Mouse (Mus musculus) ZHBTc4 (cell line): Measurements from ENCODE around the gene Wfdc2.
"Not testable (repeated sequence)": the region's sequence is repeated elsewhere in the genome, so short reads cannot be mapped to it uniquely, and the experiment has no call there.

Experiments
- DNase-seq: peaks from one replicate; pipeline ENCODE4 v3.0.0-alpha.2; 2011; ENCODE audit warnings: low read depth, low spot score

The Wfdc2 gene

DNA sequence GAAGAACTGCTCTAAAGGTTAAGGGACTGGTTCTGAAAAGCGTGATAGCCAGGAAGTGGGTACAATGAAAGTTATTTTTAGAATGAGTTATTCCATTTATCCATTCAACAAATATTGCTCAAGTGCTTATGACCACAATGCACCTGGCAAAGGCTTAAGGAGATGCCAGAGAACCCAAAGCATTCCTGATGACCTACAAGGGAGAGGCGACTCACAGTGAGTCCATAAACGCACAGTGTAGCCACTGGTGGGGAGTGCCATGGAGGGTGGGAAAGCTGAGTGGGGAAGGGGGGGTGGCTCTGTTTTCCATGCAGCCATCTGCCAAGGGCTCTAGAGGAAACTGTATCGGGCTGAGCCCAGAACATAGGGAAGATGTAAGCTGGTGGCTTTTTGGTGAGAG, 12.9 kb upstream of the Wfdc2 start:
- no peak for DNase-seq

GRCm38 (mm10) chr2:164549963-164550894, 12.0 kb upstream of the Wfdc2 start:
- peak; percentile 40 for DNase-seq

DNA sequence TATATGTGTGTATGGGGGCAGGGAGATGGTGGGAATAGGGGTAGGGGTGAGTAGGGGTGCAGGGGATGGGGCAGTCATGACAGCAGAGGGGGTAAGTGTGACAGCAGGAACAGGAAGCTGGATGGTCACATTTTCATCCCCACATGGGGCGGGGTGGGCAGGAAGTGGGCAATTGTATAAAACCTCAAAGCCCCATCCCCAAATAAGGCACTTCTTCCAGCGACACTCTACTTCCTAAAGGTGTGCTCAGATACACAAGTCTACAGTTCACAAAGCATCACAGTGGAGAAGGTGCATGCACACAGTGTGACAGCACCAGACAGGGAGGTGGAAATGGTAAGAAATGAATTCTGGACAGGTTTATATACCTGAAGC, 11.3 kb upstream of the Wfdc2 start:
- no peak for DNase-seq

DNA sequence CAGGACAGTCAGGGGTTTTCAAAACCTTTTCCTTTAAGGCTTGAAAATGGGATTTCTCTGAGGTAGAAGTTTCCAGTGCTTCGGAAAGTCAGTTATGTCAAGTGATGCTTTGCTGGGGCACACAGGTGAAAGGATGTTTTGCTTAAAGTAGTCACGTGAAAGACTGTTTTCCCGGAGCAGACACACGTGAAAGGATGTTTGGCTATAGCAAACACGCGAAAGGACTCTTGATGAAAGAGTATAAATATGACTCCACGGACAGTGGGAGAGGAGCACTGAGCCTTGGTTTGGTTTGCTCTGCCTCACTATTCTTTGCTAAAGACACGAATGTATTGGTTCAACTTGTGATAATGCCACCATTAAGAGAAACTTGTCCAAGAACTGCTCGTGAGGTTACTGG, 10.7 kb upstream of the Wfdc2 start:
- DNase-seq: no peak

GRCm38 (mm10) chr2:164558426-164558825, 3.8 kb upstream of the Wfdc2 start:
- DNase-seq: no peak

DNA sequence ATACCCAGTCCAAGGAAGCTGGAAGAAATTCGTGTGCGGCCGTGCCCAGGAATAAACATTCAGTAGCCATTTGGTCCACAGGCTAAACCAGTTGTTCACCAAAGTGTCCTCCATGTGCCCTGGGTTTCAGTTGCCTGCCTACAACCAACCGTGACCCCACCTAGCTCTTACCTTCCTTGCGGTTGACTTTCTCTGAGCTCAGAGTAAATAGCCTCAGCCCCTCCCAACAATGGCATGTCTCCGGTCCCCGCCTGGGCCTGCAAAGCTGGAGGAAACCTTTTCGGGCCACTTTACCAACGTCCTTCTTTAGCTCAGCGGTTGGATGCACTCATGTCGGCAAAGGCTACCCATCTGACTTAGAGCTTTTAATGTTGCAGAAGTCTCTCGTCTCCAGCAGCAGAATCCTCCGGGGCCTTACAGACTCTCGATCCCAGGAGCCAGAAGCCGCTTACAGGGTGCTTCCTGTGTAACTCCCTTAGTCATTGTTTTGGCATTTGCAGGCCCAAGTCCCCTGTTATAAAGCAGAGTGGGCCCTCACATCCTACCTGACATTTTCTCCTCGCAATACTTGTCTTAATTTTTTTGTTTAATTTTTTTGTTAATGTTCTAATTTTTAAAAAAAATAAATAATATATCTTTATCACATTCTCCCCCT, 3.1 kb upstream of the Wfdc2 start:
- DNase-seq: peak; percentile 69

DNA sequence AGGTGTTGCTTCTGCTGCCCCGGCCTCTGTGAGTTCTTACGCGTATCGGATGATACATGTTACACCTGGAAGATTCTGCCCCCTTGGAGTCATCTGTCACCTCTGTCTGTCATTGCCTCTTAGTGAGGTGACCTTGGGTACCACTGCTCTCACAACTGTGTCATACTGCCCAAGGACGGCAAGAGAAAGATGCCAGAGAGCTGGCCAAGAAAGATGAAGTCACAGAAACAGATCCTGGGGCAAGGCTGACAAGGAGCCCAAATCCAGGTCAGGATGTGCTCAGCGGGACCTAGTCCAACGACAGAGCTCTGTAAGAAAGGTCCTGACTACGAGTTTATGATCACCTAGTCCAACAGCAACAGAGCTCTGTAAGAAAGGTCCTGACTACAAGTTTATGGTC, 2.1 kb upstream of the Wfdc2 start:
- no peak for DNase-seq

DNA sequence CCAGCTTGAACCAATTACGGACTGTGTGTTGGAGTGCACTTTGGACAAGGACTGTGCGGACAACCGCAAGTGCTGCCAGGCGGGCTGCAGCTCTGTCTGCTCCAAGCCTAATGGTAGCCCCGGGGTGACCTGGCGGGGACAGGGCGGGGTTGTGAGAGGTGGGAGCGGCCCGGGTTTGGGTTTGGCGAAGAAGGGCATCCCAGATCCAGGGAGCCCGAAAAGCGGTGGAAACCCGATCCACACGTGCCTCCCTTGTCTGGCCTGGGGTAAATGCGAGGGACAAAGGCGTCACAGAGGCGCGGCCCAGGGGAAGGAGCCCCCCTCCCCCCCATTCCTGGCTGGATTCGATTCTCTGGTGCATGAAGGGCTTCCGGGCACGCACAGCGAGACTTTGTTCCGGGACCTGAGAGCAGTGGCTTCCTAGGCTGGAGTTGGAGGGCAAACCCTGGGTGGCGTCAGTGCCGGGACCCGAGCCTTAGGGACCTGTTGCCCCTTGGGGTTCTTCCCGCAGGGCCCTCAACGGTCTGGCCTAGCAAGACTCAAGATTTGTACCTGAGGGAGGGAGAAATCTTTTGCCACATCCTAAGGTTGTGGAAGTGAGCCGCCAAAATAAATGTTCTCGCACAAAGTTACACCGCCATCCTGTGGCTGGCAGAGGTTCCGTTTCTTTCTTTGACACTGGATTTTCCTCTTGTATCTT, 1.3 kb downstream of the Wfdc2 start:
- peak; percentile 72 for DNase-seq

- DNase-seq: no peak
These were observed 2.1 kb downstream of the Wfdc2 start for GRCm38 (mm10) chr2:164564346-164564745.

DNA sequence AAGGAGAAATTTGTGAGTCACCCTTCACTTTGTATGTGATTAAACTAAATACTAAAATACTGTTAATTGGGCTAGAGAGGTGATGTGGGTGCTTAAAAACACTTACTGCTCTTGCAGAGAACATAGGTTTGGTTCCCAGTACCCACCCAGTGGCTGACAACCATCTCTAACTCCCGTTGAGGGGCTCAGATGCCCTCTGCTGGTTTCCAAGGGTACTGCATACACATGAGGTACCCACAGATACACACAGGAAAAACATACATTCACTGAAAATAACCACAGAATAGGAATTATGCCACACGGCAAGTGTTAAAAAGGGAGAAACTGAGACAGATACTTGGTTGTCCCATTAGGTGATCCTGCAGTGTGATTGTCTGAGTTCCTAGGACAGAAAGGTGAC, 4.8 kb downstream of the Wfdc2 start:
- DNase-seq: peak; percentile 37

DNA sequence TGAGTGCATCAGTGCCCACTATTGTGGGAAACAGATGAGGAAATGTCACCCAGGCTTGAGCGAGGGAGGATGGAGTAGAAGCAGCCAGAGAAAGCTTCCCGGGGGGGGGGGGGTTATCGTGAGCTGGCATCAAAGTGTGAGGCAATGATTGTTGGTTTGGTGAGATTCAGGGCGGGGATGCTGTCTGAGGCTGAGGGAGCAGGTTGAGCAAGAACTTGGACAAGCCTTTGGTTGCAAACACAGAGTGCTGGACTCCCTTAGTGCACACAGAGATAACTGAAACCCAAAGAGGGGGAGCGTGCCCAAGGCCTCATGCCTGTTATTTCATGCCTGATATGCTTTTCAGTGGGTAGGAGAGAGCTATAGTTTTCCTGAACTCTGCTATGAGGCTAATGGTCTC, 5.2 kb downstream of the Wfdc2 start:
- DNase-seq: no peak

GRCm38 (mm10) chr2:164573359-164573758, 11.1 kb downstream of the Wfdc2 start, which contains the start of gene Spint3:
TSS of gene Spint3 (minus strand) at chr2:164573459.
- not testable (repeated sequence) for DNase-seq

DNA sequence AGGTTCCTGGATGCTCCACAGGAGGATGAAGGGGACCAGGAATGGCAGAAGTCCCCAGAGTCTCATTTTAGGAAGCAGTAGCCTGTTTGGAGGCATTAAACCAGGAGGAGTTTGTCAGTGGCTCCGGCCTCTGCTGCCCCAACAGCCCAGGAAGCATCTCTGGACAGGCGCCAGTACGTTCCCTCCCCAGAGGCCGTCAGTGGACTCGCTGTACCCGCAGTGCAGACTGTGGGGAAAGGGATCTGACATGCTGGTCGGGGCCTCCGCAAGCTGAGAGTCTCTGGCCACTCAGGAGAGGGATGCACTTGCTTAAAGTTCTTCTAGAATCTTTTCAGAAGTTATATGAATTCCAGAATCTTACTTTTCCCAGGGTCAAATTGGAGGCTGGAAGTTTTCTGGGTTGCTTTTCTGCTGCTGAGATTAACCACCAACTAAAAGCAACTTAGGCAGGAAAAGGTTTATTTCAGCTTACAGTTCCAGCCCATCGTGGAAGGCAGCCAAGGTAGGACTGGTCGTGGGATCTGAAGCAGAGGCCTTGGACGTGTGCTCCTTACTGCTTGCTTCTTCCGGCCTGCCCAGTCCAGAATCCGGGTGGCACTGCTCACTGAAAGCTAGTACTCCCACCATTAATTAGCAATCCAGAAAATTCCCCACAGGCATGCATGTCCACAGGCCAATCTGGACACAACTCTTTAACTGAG, 23.0 kb downstream of the Wfdc2 start, which contains the start of gene Wfdc6a:
TSS of gene Wfdc6a (minus strand) at position 423 of the 701 bp plus-strand sequence.
- not testable (repeated sequence) for DNase-seq

DNA sequence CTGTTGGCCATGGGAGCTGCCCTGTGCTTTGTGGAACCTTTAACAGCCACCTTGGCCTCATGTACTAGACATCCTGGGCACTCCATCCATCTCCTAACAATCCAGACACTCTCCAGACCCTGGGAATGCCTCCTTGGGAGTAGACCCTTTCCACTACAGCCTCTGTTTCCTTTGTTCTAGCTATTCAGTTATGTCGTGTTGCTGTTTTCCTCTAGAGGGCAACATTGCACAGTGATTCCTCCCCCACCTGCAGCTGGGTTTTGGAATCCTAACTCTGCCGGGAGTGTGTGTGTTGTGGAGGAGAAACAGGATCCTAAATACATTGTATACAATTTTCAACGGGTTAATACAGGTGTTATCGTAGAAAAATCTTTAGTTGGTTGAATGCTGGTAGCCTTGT, 29.8 kb downstream of the Wfdc2 start:
- DNase-seq: peak; percentile 71

- DNase-seq: no peak
These were observed 31.3 kb downstream of the Wfdc2 start, which contains the start of gene Eppin for GRCm38 (mm10) chr2:164593494-164593893. TSS of gene Eppin (minus strand) at chr2:164593594.

DNA sequence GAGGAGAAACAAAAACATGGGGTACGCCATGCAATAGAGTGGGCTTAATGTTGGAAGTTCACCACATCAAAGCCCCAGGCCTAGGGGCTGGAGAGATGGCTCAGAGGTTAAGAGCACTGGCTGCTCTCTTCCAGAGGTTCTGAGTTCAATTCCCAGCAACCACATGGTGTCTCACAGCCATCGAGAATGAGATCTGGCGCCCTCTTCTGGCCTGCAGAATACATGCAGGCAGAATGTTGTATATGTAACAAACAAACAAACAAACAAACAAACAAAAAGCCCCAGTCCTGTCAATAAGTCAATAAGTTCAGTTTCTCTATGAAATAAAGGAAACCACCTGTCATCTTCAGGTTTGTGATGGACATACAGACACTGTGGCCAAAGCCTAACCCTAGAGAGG, 38.0 kb downstream of the Wfdc2 start:
- no peak for DNase-seq

GRCm38 (mm10) chr2:164603482-164603881, 41.3 kb downstream of the Wfdc2 start:
- peak; percentile 75 for DNase-seq

- no peak for DNase-seq
These were observed 42.2 kb downstream of the Wfdc2 start for GRCm38 (mm10) chr2:164604411-164604810.

- no peak for DNase-seq
These were observed 46.6 kb downstream of the Wfdc2 start for GRCm38 (mm10) chr2:164608781-164609180.

GRCm38 (mm10) chr2:164613471-164613870, 51.3 kb downstream of the Wfdc2 start, which contains the start of the genes Wfdc6b and Wfdc8:
TSS of gene Wfdc6b (plus strand) at chr2:164613522.
TSS of gene Wfdc8 (minus strand) at chr2:164613626.
- not testable (repeated sequence) for DNase-seq

DNA sequence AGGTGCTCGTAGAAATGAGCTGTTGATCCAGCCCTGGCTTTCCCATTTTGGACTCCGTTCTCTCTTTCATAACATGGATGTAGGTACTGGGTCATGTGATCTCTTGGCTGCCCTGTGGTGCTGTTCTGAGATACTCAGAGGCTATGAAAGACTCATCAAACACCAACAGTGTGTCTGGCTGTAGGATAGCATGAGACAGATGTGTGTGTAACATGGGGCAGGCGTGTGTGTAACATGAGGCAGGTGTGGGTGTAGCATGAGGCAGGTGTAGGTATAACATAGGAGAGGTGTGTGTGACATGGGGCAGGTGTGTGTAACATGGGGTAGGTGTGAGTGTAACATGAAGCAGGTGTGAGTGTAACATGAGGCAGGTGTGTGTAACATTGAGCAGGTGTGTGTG, 53.2 kb downstream of the Wfdc2 start:
- DNase-seq: no peak
